Mouse (Mus musculus): ENCODE results near the gene Thap4.
"Not testable (repeated sequence)": the region's sequence is repeated elsewhere in the genome, so short reads cannot be mapped to it uniquely, and the experiment has no call there.

Gene Thap4

GRCm38 (mm10) chr1:93689901-93690496 lies 64.7 kb downstream of the Thap4 start:
- CTCF ChIA-PET: no interaction called here

- CTCF ChIA-PET: no interaction called here
These were observed 66.5 kb downstream of the Thap4 start for GRCm38 (mm10) chr1:93688154-93688553.

- CTCF ChIA-PET: no interaction called here
These were observed 67.7 kb downstream of the Thap4 start for GRCm38 (mm10) chr1:93686961-93687320.

- CTCF ChIA-PET: no interaction called here
These were observed 68.3 kb downstream of the Thap4 start for GRCm38 (mm10) chr1:93686245-93686960.

- CTCF ChIA-PET: no interaction called here
These were observed 69.0 kb downstream of the Thap4 start, which contains the start of gene Bok for GRCm38 (mm10) chr1:93685401-93686244. Gene Bok (plus strand): TSS chr1:93685660.

GRCm38 (mm10) chr1:93679889-93680568 lies 74.6 kb downstream of the Thap4 start:
- CTCF ChIA-PET: no interaction called here

- CTCF ChIA-PET: no interaction called here
These were observed 76.3 kb downstream of the Thap4 start for GRCm38 (mm10) chr1:93678386-93678785.

GRCm38 (mm10) chr1:93672682-93673081 lies 82.0 kb downstream of the Thap4 start:
- CTCF ChIA-PET: interaction anchor here (0.6 kb wide), 1 partner anchor 254 kb away, joined by 3 read pairs; no protein-coding TSS in a partner anchor

- CTCF ChIA-PET: no interaction called here
These were observed 84.7 kb downstream of the Thap4 start for GRCm38 (mm10) chr1:93669941-93670340.

GRCm38 (mm10) chr1:93668791-93669548 lies 85.7 kb downstream of the Thap4 start:
- CTCF ChIA-PET: no interaction called here

- CTCF ChIA-PET: no interaction called here
These were observed 86.8 kb downstream of the Thap4 start for GRCm38 (mm10) chr1:93667760-93668400.

- CTCF ChIA-PET: not testable (repeated sequence)
These were observed 96.1 kb downstream of the Thap4 start, which contains the start of gene Stk25 for GRCm38 (mm10) chr1:93658559-93658958. Gene Stk25 (minus strand): TSS chr1:93658659.

- CTCF ChIA-PET: no interaction called here
These were observed 97.7 kb downstream of the Thap4 start for GRCm38 (mm10) chr1:93657025-93657360.

GRCm38 (mm10) chr1:93656325-93657024 lies 98.2 kb downstream of the Thap4 start:
- CTCF ChIA-PET: no interaction called here

- CTCF ChIA-PET: no interaction called here
These were observed 99.9 kb downstream of the Thap4 start for GRCm38 (mm10) chr1:93654798-93655197.

- CTCF ChIA-PET: no interaction called here
These were observed 100.4 kb downstream of the Thap4 start for GRCm38 (mm10) chr1:93654275-93654674.
